Mouse (Mus musculus) A20 (cell line): ENCODE measurements around the gene Neurod6.
"Not testable (repeated sequence)": the region's sequence is repeated elsewhere in the genome, so short reads cannot be mapped to it uniquely, and the experiment has no call there.

Experiments used
- DNase-seq: peaks from one replicate; pipeline ENCODE4 v3.0.0-alpha.2; 2011; ENCODE audit warnings: low read depth, low spot score

Gene Neurod6

DNA sequence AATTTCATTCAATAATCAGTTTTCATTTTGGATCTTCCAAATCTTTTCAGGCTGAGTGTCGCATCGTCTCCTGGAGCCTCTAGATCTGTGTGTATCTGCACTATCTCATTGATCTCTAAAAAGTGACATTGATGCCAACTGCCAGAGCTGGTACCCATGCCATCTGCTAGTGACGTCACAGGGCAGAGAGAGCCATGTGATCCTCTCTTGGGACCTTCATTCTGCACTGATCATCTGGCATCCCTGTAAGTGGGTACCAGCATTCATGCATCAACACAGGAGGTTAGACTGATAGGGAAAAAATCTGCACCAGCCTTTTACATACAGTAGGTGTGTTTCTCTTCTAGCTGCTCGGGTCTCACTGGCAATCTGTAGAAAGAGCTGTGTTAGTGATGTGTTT lies at the start of gene Neurod6:
Neurod6 (minus strand) TSS at position 290 of the 400 bp plus-strand sequence.
- DNase-seq, result no peak

DNA sequence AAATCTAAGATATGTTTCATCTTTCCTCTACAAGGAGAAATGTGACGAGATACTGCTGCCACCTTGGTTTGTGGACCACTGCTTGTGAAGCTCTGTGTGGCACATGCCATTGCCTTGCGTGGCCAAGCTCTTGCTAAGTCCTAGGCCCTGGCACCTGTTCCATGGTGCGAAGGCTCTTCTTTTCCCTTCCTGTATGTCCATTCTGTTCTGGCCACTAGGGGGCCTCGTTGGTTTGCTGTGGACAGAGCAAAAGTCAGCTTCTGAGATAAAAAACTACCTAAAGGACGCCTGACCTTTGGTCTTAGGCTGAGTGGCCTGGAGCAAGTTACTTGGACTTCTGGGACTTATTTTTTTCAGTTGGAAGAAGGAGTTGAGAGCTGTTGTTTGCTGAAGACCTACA lies 36.1 kb upstream of the Neurod6 start:
- peak; percentile 38 for DNase-seq

DNA sequence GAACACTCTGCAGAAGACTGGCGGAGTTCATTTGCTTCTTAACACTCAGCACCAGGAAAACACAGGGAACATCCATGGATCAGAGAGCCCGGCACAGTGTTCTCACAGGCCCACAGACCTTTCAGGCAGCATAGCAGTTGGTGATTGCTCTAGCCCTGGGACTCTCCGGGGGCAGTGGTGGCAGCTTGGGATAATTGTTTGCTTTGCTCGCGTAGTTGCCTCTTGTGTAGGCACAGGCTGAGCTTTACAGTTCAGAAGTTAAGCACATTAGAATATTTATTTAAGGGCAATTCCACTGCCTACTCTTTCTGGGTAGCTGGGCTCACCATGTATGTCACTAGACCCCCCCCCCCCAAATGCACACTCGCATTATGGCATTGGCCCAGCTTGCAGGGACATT lies 34.4 kb upstream of the Neurod6 start:
- no peak for DNase-seq

DNA sequence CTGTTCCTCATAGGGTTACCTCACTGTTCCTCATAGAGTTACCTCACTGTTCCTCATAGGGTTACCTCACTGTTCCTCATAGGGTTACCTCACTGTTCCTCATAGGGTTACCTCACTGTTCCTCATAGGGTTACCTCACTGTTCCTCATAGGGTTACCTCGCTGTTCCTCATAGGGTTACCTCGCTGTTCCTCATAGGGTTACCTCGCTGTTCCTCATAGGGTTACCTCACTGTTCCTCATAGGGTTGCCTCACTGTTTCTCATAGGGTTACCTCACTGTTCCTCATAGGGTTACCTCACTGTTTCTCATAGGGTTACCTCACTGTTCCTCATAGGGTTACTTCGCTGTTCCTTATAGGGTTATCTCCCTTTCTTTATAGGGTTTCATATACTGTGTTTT lies 29.9 kb upstream of the Neurod6 start:
- not testable (repeated sequence) for DNase-seq

DNA sequence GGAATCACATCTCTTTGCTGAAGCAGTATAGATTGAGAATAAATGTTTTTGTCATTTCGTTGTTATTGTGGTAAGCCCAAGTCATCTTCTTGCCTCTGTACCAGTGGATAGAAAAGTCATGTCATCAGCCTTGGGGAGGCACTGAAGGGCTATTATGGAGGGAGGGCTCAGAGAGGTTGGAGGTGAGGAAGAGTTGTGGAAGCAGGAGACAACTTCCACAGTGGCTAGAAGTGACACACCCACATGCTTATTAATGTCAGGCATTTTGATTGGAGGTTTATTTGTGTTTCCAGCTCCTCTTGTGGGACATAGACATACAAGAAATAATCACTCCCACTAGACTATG lies 23.7 kb upstream of the Neurod6 start:
- DNase-seq, result no peak

DNA sequence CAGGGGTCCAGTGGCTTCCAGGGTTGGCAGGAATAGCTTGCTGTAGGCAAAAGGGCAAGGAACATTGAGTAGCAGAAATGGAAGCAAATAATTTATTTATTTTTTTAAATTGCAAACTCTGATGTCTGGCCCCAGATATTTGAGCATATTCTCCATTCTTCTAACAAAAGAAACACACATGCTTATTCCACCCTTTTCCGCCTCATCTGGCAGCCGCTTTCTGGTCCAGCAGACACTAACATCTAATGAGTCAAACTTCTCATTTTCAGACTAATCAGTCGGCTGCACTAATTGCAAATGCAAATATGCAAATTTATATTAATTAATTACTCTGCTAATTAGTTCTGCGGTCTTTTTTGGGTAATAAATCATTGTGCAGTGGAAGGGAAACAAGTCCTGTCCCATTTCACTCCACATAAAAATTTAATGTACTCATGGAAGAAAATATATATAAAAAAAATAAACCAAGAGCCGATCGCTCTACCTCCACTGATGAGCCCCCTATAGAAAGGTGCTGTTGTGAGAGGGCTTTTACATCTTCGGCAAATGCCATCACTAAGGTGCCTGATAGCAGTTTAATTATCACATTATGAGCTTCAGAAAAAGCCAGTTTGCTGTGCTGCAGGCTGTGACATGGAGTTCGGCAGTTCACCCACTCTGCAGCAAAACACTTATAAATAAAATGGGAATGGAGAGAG lies 23.1 kb upstream of the Neurod6 start:
- DNase-seq, result no peak

DNA sequence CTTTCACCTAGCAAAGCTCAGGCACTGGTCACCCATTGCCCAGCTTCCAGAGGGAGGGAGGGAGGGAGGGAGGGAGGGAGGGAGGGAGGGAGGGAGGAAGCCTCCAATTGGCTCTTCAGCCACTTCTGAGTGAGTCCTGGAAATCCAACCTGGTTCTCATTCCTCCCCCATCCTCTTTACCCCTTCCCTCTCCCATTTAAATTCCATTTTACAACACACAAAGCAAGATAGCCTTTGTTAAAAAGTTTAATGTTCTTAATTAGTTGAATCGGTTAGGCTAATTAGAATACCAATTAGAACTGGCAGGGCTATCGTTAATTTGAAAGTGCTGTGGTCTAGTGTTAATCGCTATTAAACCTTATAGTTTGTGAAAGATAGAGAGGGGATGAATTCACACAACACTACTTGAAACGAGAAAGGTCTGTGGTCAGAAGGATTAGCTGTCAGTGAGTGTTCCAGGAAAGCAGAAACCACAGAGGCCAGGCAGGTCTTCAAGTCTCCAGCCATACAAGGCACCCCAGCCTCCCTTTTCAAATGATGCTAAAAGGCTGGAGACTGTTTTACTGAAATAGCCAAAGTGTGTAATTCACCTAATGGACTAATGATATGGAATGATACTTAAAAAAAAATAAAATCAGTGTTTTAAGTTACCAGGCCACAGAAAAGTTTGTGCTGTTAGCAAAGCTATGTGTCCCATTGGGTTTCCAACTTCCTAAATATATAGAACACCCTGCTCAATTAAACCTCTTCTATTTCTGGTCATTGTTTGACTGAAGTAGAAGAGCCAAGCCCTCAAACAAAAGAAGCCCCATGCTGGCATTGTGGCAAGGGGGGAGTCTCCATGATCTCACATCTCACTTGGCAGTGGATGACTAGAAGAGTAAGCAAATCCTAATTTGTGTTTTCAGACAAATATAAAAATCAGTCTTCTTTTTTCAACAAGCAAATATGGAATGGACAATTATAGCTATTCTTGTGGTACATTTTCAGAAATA lies 19.6 kb upstream of the Neurod6 start:
- DNase-seq, result no peak

DNA sequence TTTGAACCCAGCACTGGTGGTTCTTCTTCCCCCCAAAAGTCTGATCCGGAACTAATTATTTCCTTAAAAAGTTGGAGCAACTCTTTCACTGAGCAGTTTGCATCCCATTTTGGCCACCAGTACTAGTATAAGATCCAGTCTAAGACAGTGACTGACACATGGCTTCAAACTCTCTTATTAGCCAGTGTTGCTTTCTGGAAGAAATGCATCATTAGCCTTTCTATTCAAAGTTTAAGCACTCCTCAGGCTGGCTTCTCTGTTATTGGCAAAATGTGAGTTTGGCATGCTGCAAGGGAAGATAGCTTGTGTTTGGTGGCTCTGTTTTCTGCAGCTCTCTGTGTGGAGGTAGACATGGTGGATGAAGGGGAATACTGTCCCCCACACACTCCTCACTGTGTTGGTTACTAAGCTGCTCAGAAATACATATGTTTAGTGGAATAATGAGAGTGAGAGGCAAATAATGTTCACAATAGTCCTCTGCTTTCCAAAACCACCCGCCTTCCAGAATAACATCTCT lies 9.0 kb upstream of the Neurod6 start:
- no peak for DNase-seq

DNA sequence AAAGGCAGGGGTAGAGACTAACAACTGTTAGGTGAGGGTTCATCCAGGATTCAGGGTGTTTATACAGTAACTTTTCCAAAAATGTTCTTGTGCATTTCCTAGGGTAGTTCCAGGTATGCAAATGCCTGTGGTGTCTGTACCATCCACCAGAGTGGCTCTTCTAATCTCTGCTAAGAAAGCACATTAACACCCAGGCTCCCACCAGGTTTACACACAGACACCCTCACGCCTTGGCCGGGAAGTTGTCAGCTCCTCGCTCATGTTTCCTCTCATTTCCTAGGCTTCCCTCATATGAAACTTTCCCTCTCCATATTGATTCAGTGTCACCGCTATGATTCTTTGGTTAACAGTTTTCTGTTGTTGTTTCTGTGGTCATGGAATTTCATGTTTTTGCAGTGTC lies 2.4 kb upstream of the Neurod6 start:
- DNase-seq, result no peak

DNA sequence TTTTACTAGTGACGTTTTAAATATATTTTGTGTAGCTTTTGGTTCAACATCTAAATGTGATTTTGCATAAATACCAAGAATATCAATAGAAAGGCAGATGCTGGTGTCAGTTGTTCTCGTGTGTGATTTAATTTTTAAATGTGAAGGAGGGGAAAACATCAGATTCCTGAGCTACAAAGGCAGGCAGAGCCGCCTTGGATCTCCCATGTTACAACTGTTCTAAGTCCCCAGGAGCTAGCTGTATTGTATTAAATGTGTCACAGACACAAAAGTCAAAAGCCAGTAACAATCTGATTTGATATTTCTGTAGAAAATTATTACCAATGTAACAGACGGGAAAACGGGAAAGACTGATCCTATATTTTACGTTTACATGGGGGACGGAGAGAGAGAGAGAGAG lies 1.8 kb upstream of the Neurod6 start:
- no peak for DNase-seq

DNA sequence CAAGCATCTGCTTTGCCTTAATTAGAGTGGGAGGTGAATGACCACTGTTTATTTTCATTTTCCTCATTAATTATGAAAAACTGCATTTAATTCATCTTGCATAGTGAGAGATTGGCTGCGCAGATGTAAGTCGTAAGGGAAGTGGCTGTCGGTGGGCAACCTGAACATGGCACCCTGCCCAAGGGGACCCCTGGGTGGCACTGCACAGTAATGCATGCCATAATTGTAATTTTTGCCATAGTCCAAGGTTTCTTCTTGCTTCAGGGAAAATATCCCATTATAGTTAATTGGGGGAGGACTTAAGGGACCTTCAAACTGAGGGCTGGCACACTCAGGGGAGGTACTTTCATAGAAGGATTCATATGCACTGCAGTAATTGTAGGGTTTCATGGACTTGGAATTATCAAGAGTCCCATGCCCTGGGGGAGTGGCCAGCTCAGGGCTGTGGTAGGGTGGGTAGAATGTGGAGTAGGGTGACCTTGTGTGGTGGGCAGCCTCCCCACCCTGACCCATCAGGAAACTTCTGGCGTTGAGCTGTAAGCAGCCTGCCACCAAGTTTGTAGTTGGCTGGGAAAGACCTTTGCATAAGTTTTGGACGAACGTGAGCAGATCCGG lies 2.4 kb downstream of the Neurod6 start:
- DNase-seq, result no peak

DNA sequence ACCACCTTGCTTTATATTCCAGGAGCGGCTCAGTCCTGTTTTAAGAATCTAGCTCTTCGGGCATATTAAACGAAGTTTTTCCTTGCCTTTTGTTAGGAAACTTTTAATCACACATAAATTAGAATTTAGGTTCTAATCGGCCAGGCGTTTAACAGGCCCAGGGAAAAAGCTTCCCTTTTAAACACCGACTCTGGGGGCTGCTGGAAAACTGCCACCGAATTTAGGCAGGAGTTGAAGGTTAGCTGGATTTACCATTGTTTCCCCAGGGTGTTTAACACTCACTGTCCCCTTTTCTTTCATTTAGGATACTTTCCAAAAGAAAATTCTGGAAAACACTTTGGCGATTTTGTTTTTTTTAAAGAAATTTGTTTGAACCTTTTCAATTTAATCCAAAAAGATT lies 3.7 kb downstream of the Neurod6 start:
- DNase-seq, result no peak

DNA sequence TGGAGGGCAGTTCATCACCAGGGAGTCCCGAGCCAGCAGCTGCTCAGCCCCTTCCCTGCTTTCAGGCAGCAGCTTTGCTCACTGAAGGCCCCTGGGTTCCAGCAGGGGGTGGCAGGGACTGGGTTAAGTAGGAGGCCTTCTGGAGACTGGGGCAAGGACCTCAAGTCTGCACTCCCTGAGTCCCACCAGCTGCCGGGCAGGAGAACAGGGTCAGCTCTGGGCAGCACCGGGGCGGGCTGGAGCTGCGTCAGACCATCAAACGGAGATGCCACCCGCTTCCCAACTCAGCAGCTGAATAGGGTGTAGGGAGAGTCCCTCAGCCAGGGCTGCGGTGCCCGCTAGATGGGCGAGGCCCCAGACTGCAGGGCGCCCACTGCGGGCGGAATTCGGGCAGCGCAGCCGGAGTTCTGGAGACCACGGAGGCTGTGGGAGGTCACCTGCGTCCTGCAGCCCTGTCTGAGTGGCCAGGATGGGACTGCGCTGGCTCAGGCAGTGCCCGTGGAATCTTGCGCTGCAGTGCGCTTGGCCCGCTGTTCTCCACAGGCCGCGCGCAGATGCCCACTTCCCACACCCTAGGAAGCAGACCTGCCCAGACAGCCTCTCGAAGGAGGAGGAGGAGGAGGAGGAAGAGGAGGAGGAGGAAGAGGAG lies 4.3 kb downstream of the Neurod6 start:
- DNase-seq, result no peak

DNA sequence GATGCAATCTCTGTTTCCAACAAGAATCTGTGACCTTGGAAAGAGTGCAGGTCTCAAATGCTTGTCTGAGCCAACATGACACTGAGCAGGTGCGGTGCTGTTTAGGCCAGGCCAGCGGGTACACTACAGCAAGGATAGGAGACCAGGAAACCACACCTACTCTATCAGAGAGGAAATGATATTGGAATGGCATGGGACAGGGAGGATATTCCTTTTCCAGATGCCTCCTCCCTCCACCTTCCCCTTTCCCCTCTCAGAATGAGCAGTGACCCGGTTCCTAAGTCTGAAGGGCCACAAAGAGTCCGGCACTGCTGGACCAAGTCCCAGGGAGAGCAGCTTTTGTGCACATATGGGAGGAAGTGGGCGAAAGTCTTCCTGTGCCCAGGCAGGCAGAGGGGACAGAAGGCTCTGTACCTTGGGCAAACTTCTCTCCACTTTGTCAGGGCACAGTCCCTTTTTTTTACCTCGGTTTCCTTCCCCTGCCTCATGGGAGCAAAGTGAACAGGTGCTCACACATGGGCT lies 4.9 kb downstream of the Neurod6 start:
- no peak for DNase-seq

DNA sequence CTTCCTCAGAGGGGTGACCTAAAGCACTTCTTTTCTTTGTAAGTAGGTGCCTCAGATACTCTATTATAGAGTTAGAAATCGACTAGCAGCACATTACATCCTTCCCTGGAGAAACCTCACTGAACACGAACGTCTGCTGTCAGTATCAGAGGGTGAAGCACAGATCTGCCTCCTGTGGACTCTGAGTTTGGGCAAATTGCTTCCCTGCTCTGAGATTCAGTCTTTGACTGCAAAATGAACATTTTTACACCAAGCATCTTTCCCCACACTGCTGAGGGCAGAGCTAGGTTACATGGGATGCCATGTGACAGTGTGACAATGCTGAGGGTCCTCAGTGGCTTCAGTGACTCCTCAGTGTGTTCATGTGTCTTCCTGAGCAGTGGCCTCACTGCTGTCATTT lies 13.3 kb downstream of the Neurod6 start:
- DNase-seq, result no peak

DNA sequence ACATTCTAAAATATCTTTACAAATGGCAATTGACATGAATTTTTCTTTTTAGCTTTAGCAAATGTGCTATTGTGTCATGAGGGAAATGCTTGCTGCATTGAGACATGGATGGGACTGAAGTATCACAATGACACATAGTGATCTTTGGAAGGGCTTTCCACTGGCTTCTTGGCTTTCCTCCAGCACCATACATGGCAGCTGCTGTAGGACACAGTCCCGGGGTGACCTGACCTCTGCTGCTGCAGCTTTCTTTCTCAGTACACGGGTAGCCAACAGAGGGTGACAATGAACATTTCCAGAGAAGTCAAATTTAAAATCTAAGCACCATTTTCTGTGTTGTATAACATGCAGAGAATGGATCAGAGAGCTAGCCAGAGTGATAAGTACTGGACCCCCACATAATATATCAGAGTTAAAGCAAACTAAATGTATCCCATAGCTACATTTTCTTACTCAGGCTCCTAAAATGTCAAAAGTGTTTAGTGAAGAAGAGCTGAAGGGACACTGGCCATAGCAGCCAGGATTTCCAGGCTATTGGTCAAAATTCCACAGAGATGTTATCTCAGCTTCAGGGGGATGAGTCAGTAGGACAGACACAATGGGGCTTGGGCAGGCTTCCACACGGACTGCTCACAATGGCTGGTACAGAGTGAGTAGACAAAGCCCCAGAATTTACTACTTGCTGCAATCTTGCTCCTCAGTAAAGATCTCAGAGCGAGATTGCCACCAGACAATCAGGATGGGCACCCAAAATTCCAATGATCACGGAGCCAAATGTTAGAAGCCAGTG lies 19.7 kb downstream of the Neurod6 start:
- no peak for DNase-seq

DNA sequence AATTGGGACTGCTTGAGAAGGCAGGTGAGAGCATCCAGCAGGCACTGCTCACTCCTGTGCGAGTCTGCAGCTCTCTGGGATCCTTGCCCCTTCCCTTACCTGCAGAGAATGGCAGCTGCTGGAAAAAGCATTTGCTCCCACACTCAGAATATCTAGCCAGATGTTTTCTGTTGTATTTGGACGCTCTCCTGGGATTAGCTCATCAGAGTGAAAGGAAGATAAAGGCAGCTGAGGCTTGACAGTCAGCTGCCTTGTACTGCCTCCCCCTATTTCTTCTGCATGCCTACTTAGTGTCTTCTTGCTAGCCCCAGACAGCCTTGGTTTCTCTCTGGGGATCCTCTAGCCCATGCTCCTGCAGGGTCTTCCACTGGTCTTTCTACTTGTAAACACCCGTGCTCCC lies 31.1 kb downstream of the Neurod6 start:
- DNase-seq, result no peak

DNA sequence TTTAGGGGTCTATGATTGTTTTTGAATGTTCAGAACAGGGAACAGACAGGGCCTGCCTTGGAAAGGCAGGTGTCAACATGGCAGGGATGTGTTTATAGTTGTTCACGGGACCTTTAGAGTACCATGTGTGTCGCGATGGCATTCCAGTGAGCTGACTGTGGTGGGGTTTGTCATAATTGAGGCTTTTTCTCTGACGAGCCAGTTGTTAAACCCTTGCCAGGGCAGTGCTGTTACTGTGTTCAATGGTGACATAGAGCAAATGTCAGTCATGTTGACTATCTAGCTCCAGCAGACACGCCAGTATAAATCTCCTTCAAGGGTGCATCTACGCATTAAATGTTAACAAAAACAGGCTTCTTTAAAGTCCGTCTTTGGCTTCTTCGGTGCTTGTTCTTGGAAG lies 31.5 kb downstream of the Neurod6 start:
- DNase-seq, result no peak

DNA sequence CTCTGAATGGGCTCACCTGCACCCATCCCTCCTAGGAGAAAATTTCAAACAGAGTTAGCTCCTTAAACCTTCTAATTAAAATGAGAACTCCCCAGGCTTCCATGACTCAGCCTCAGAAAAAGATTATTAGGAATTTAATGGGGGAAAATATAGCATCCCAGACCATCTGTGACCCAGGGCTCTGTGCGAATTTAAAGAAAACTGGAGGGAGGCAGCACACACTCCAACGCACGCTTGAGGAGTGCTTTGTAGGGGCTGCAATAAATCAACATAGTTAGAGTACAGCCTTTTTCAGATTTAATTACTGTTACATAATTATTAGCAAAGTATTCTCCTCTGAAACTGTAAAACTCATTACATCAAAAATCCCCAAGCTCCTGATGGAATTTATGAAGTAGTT lies 32.2 kb downstream of the Neurod6 start:
- DNase-seq, result no peak

DNA sequence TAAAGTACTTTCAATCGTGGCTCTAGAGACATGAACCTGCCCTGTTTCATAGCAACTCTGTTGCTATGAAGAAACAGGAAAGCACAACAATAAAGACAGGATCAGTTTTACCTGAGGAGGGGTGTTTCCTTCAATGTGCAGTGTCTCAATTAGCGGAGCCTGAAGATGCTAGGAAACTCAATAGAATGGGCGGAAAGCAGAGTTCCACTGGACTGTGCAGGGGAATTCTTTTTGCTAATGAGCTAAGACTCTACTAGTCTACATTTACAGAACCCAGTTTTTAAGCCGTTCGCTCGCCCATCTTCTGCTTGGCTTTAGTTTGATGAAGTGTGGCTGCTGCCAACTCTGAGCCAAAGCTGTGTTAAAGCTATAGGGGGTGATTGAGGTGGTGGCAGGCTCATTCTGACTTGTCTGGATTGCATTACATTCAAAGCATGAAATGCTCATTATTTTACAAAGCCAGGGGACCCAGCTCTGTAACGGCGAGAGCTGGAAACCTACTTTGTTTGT lies 33.2 kb downstream of the Neurod6 start:
- DNase-seq, result no peak
